Mouse (Mus musculus) heart, postnatal 0 days (tissue): ENCODE measurements at regions not wholly inside any gene's neighbourhood (a gene's known extent, or its start where the extent isn't known, plus 50 kb on each side); places are given as distances from the start of the nearest gene placed in this dataset.

ENCODE experiments used
- ATAC-seq: fragments of 200-750 bp; cut with Nextera tagmentation; 2 replicates; pipeline ENCODE4 v1.8.0; 2017; ENCODE audit warnings: low read depth, moderate number of reproducible peaks, moderate library complexity; ENCODE audit not compliant: insufficient read depth
- DNase-seq: peaks from one replicate; pipeline ENCODE4 v3.0.0-alpha.2; 2016; ENCODE audit warnings: low spot score
- H3K27ac ChIP-seq: fragments of 300-500 bp; sonication (generic); 2 replicates; pipeline ENCODE4 v1.5.1; 2014; ENCODE audit warnings: low read depth, mild to moderate bottlenecking
- H3K27me3 ChIP-seq: fragments of 300-500 bp; sonication (generic); 2 replicates; pipeline ENCODE4 v1.6.1; 2014; ENCODE audit warnings: low read length, mixed read lengths; ENCODE audit not compliant: control insufficient read depth, insufficient read depth
- H3K36me3 ChIP-seq: fragments of 300-500 bp; sonication (generic); replicated peaks from 2 replicates; pipeline ENCODE4 v1.6.1; 2014; ENCODE audit warnings: low read length, mixed read lengths; ENCODE audit not compliant: control insufficient read depth, insufficient read depth
- H3K4me1 ChIP-seq: fragments of 300-500 bp; sonication (generic); 2 replicates; pipeline ENCODE4 v1.6.1; 2014; ENCODE audit warnings: antibody characterized with exemption; ENCODE audit not compliant: control insufficient read depth, insufficient read depth
- H3K4me2 ChIP-seq: fragments of 300-500 bp; sonication (generic); 2 replicates; pipeline ENCODE4 v1.6.1; 2014; ENCODE audit warnings: low read depth, mild to moderate bottlenecking, low read length, moderate library complexity
- H3K4me3 ChIP-seq: fragments of 300-500 bp; sonication (generic); 2 replicates; pipeline ENCODE4 v1.5.1; 2014; ENCODE audit warnings: low read depth, low read length
- H3K9ac ChIP-seq: fragments of 300-500 bp; sonication (generic); replicated peaks from 2 replicates; pipeline ENCODE4 v1.6.1; 2014; ENCODE audit warnings: low read depth, low read length, mixed read lengths
- H3K9me3 ChIP-seq: fragments of 300-500 bp; sonication (generic); replicated peaks from 2 replicates; pipeline ENCODE4 v1.6.1; 2016; ENCODE audit warnings: low read length; ENCODE audit not compliant: control insufficient read depth
- CTCF ChIP-seq: IDR thresholded peaks from 2 replicates; pipeline ENCODE4 v1.5.1; 2016; ENCODE audit warnings: antibody characterized with exemption, control low read depth, low read depth
- EP300 ChIP-seq: IDR thresholded peaks from 2 replicates; pipeline ENCODE4 v1.6.1; 2016; ENCODE audit warnings: antibody characterized with exemption, low read depth
- WGBS: fragments of 180-500 bp; shearing (Covaris S2); extraction: QIAGEN DNeasy Blood & Tissue Kit; methylation state at CpG from one replicate; pipeline ENCODE4 v1.1.7; 2014; 5-methylcytosine and 5-hydroxymethylcytosine counted together

DNA sequence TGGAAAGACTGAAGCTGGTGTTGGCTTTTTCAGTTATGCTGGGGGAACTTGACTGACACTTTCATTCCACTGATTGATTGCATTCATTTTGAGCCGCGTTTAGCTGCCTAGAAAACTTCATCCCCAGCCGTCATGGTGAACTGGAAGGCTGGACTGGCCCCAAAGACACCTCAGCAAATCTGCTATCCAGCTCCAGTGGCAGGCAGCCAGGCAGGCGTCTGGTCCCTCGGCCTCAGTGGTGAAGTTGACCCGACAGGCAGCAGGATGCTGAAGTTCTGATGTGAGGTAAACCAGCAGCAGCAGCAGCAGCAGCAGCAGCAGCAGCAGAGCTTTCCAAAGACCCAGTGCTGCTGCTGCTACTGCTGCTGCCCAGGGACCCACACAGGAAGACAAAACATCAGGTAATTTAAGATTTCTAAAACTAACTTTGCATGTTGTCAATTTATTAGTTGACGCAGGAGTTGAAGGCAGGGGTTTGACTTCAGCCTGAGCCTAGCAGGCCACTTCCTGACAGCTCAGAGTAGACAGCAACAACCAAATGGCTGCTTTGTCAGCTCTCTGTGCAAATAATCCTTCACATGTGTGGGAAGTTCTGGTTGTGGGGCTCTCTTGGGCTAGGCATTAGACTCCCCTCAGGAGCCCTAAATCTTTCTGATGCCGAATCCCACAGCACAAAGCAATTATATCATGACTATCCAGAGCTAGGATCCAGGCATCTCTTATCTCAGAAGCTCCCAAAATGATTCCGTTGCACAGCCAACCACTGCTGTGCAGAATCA is 200.4 kb upstream of the Nhs start:
- Histone ChIP-seq H3K9ac (no peak overlapping the region), H3K4me1 (no peaks in the 10 kb centered on the region), H3K27me3 (no peaks in the 10 kb centered on the region), H3K27ac (no peak overlapping the region), H3K9me3 (no peaks in the 10 kb centered on the region), H3K4me3 (no peak overlapping the region), H3K36me3 (no peaks in the 10 kb centered on the region), H3K4me2 (no peak overlapping the region)
- TF ChIP-seq CTCF (no peak), EP300 (no peak)
- WGBS, result 40% methylated on average over 9 of the region's 9 CpGs
- ATAC-seq, result no peak
- DNase-seq, result peak; percentile 18

- Histone ChIP-seq H3K36me3 (no peaks in the 10 kb centered on the region), H3K4me3 (no peak overlapping the region), H3K27ac (no peak overlapping the region), H3K27me3 (no peaks in the 10 kb centered on the region), H3K4me2 (no peak overlapping the region), H3K4me1 (no peaks in the 10 kb centered on the region), H3K9ac (no peak overlapping the region), H3K9me3 (no peaks in the 10 kb centered on the region)
- TF ChIP-seq CTCF, result no peak
- TF ChIP-seq EP300, result no peak
- 56% methylated on average over 4 of the region's 4 CpGs for WGBS
- DNase-seq, result no peak
- no peak for ATAC-seq
Measured at GRCm38 (mm10) chrX:162348341-162348740, 188.8 kb upstream of the Nhs start.

DNA sequence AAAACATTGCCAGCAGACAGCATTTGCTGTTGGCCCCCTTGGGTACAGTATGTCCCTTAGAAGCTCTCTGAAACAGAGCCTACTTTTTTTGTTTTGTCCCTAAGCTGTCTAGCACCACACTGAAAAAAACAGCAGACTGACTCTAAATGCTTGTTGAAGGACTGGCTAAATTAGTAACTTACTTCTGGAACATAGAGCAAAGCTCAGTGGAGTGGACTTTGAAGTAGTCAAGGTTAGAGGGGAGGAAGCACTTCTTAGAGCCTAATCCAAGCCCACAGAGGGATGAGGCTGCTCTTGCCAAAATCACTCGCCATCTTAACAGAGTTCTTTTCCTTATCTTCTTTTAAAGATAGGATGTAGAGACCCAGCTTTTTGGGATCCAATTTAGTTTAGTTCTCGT is 188.4 kb upstream of the Nhs start:
- H3K4me2 ChIP-seq, result no peak overlapping the region
- 26% methylated on average over 2 of the region's 2 CpGs for WGBS
- H3K9ac ChIP-seq, result no peak overlapping the region
- ATAC-seq, result no peak
- H3K36me3 ChIP-seq, result no peaks in the 10 kb centered on the region
- no peaks in the 10 kb centered on the region for H3K9me3 ChIP-seq
- H3K27ac ChIP-seq, result no peak overlapping the region
- H3K4me1 ChIP-seq, result no peaks in the 10 kb centered on the region
- no peaks in the 10 kb centered on the region for H3K27me3 ChIP-seq
- no peak for DNase-seq
- no peak for TF ChIP-seq EP300
- no peak for TF ChIP-seq CTCF
- no peak overlapping the region for H3K4me3 ChIP-seq

GRCm38 (mm10) chrX:162345497-162346143 is 186.1 kb upstream of the Nhs start:
- Histone ChIP-seq H3K4me2 (0 out of 2 replicates have a peak overlapping the region, but pooled peaks have one; percentile 15), H3K4me3 (no peak overlapping the region), H3K9ac (no peak overlapping the region), H3K27ac (peak overlapping the region; percentile 65), H3K9me3 (no peaks in the 10 kb centered on the region), H3K36me3 (no peaks in the 10 kb centered on the region), H3K27me3 (no peaks in the 10 kb centered on the region), H3K4me1 (no peaks in the 10 kb centered on the region)
- DNase-seq, result peak; percentile 60
- peak; percentile 95 for ATAC-seq
- TF ChIP-seq EP300 (no peak), CTCF (no peak)
- 42% methylated on average over 3 of the region's 3 CpGs for WGBS

DNA sequence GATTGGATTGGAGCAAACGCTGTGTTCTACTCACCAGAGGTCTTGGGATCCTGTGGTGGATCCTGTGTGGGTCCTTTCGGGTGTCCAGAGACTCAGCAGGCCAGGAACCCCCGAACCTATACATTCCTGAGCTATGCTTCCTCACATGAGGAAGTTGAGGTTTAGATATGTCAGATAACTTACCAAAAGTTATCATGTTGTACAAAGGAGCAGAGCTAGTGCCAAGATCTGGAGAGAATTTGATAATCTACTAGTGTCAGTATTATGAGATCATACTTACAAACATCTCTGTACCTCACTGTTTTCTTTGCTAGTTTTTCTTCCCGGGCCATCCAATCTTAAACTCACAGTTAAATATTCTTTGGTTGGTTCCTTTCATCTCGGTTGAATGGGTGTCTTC is 172.6 kb upstream of the Nhs start:
- WGBS, result 68% methylated on average over 5 of the region's 5 CpGs
- no peak for TF ChIP-seq EP300
- TF ChIP-seq CTCF, result no peak

More for the DNA sequence above, 172.6 kb upstream of the Nhs start:
- ATAC-seq, result no peak
- H3K4me1 ChIP-seq, result no peaks in the 10 kb centered on the region
- H3K36me3 ChIP-seq, result no peaks in the 10 kb centered on the region
- no peak overlapping the region for H3K4me2 ChIP-seq
- no peak overlapping the region for H3K9ac ChIP-seq
- H3K4me3 ChIP-seq, result no peak overlapping the region
- no peaks in the 10 kb centered on the region for H3K27me3 ChIP-seq
- H3K9me3 ChIP-seq, result no peaks in the 10 kb centered on the region
- H3K27ac ChIP-seq, result no peak overlapping the region
- no peak for DNase-seq
